Mouse (Mus musculus) CH12.LX (cell line): ENCODE measurements around the gene Dlx6. TPM values are rescaled to one million over a fixed set of nuclear protein-coding genes. Genes with fewer than 3 reads are reported as not detected.

ENCODE experiments used
- DNase-seq: peaks from one replicate; pipeline ENCODE4 v3.0.0-alpha.2; 2013; ENCODE audit errors: extremely low read depth
- H3K27ac ChIP-seq: 2 replicates; pipeline ENCODE4 v1.5.1; 2012; ENCODE audit warnings: low read depth, mild to moderate bottlenecking, control low read depth, moderate library complexity; ENCODE audit not compliant: insufficient read depth
- H3K27me3 ChIP-seq: replicated peaks from 2 replicates; pipeline ENCODE3; 2012; ENCODE audit warnings: inconsistent platforms
- H3K36me3 ChIP-seq, 2 experiments: replicated peaks in 1 of 2; 2 replicates each; pipeline versions ENCODE3 to v1.6.1; 2012; ENCODE audit warnings: inconsistent platforms in 1 of 2, low read length in 1 of 2, mild to moderate bottlenecking in 1 of 2, mixed read lengths in 1 of 2, moderate library complexity in 1 of 2; ENCODE audit not compliant: control insufficient read depth in 1 of 2, insufficient read depth in 1 of 2
- H3K4me1 ChIP-seq, 2 experiments: 2 replicates each; pipeline ENCODE4 v1.6.1; 2012; ENCODE audit warnings: inconsistent platforms in 1 of 2, moderate library complexity in 1 of 2; ENCODE audit not compliant: insufficient read depth in 2 of 2, control insufficient read depth in 1 of 2
- H3K4me2 ChIP-seq: 2 replicates; pipeline ENCODE4 v1.6.1; 2012; ENCODE audit warnings: low read depth, mild to moderate bottlenecking, control low read depth; ENCODE audit not compliant: poor library complexity, insufficient read depth, severe bottlenecking
- H3K4me3 ChIP-seq, 3 experiments: fragments of 150-350 bp in 1 of 3; sonication (generic) in 1 of 3; replicated peaks in 1 of 3; 2 replicates each; pipeline versions ENCODE3 to v1.5.1; 2011 to 2012; ENCODE audit warnings: low read depth in 2 of 3, low read length in 2 of 3, mild to moderate bottlenecking in 2 of 3, moderate library complexity in 2 of 3, control low read depth in 1 of 3, improper control_type of control experiment in 1 of 3, inconsistent platforms in 1 of 3, mixed read lengths in 1 of 3; ENCODE audit not compliant: poor library complexity in 1 of 3
- H3K79me2 ChIP-seq: replicated peaks from 2 replicates; pipeline ENCODE4 v1.6.1; 2012; ENCODE audit warnings: mild to moderate bottlenecking, moderate library complexity; ENCODE audit not compliant: control insufficient read depth, poor library complexity, insufficient read depth, severe bottlenecking; ENCODE audit errors: extremely low read depth
- H3K9ac ChIP-seq: 2 replicates; pipeline ENCODE4 v1.6.1; 2012; ENCODE audit warnings: low read depth, mild to moderate bottlenecking, control low read depth, moderate library complexity; ENCODE audit not compliant: insufficient read depth
- H3K9me3 ChIP-seq: replicated peaks from 2 replicates; pipeline ENCODE3; 2012; ENCODE audit warnings: low read length, inconsistent platforms, mixed read lengths
- BHLHE40 ChIP-seq: IDR thresholded peaks from 2 replicates; pipeline ENCODE4 v1.6.1; 2011; ENCODE audit warnings: mild to moderate bottlenecking, low read depth, low read length, improper control_type of control experiment
- CHD1 ChIP-seq: IDR thresholded peaks from 2 replicates; pipeline ENCODE4 v1.6.1; 2012; ENCODE audit warnings: low read depth, low read length, improper control_type of control experiment, inconsistent platforms
- CHD2 ChIP-seq: IDR thresholded peaks from 2 replicates; pipeline ENCODE4 v1.6.1; 2011; ENCODE audit warnings: low read length, improper control_type of control experiment
- E2F4 ChIP-seq: IDR thresholded peaks from 2 replicates; pipeline ENCODE4 v1.6.1; 2011; ENCODE audit warnings: low read depth, low read length, improper control_type of control experiment; ENCODE audit not compliant: insufficient replicate concordance
- ELF1 ChIP-seq: IDR thresholded peaks from 2 replicates; pipeline ENCODE4 v1.6.1; 2014; ENCODE audit warnings: low read depth, mild to moderate bottlenecking, inconsistent platforms, low read length, improper control_type of control experiment
- EP300 ChIP-seq: IDR thresholded peaks from 2 replicates; pipeline ENCODE4 v1.6.1; 2011; ENCODE audit warnings: low read length, improper control_type of control experiment
- ETS1 ChIP-seq: conservative IDR thresholded peaks from 2 replicates; pipeline ENCODE4 v1.6.1; 2012; ENCODE audit warnings: low read depth, mild to moderate bottlenecking, inconsistent platforms, low read length, improper control_type of control experiment, moderate library complexity
- GABPA ChIP-seq: IDR thresholded peaks from 2 replicates; pipeline ENCODE4 v1.6.1; 2012; ENCODE audit warnings: low read depth, low read length, improper control_type of control experiment, inconsistent platforms; ENCODE audit not compliant: insufficient replicate concordance
- JUND ChIP-seq: conservative IDR thresholded peaks from 2 replicates; pipeline ENCODE4 v1.6.1; 2011; ENCODE audit warnings: low read depth, low read length, improper control_type of control experiment
- KAT2A ChIP-seq: IDR thresholded peaks from 2 replicates; pipeline ENCODE4 v1.6.1; 2012; ENCODE audit warnings: low read length, improper control_type of control experiment, inconsistent platforms; ENCODE audit not compliant: insufficient replicate concordance
- MAFK ChIP-seq: IDR thresholded peaks from 2 replicates; pipeline ENCODE4 v1.6.1; 2011; ENCODE audit warnings: low read length, improper control_type of control experiment; ENCODE audit not compliant: insufficient replicate concordance
- MAX ChIP-seq: IDR thresholded peaks from 2 replicates; pipeline ENCODE4 v1.6.1; 2011; ENCODE audit warnings: low read length, improper control_type of control experiment
- MEF2A ChIP-seq: IDR thresholded peaks from 2 replicates; pipeline ENCODE4 v1.6.1; 2014; ENCODE audit warnings: low read depth, mild to moderate bottlenecking, inconsistent platforms, low read length, improper control_type of control experiment, borderline replicate concordance
- MXI1 ChIP-seq: IDR thresholded peaks from 2 replicates; pipeline ENCODE4 v1.6.1; 2011; ENCODE audit warnings: mild to moderate bottlenecking, low read depth, low read length, improper control_type of control experiment
- MYC ChIP-seq: IDR thresholded peaks from 2 replicates; pipeline ENCODE4 v1.6.1; 2011; ENCODE audit warnings: low read depth, mild to moderate bottlenecking, improper control_type of control experiment, low read length
- NELFE ChIP-seq: IDR thresholded peaks from 2 replicates; pipeline ENCODE4 v1.6.1; 2011; ENCODE audit warnings: low read depth, low read length, improper control_type of control experiment
- POLR2A ChIP-seq: IDR thresholded peaks from 2 replicates; pipeline ENCODE4 v1.6.1; 2011; ENCODE audit warnings: low read depth, mild to moderate bottlenecking, improper control_type of control experiment, low read length
- POLR2AphosphoS2 ChIP-seq: IDR thresholded peaks from 2 replicates; pipeline ENCODE4 v1.6.1; 2011; ENCODE audit warnings: low read depth, low read length, improper control_type of control experiment
- RAD21 ChIP-seq: IDR thresholded peaks from 2 replicates; pipeline ENCODE4 v1.6.1; 2011; ENCODE audit warnings: low read depth, mild to moderate bottlenecking, low read length, improper control_type of control experiment, moderate library complexity
- RCOR1 ChIP-seq: conservative IDR thresholded peaks from 2 replicates; pipeline ENCODE4 v1.6.1; 2012; ENCODE audit warnings: low read depth, mild to moderate bottlenecking, inconsistent platforms, low read length, improper control_type of control experiment
- SIN3A ChIP-seq: IDR thresholded peaks from 2 replicates; pipeline ENCODE4 v1.6.1; 2012; ENCODE audit warnings: low read length, improper control_type of control experiment, inconsistent platforms
- SMC3 ChIP-seq: IDR thresholded peaks from 2 replicates; pipeline ENCODE4 v1.6.1; 2011; ENCODE audit warnings: low read depth, low read length, improper control_type of control experiment
- TCF12 ChIP-seq: IDR thresholded peaks from 2 replicates; pipeline ENCODE4 v1.6.1; 2014; ENCODE audit warnings: low read depth, mild to moderate bottlenecking, inconsistent platforms, low read length, improper control_type of control experiment
- UBTF ChIP-seq: IDR thresholded peaks from 2 replicates; pipeline ENCODE4 v1.6.1; 2012; ENCODE audit warnings: low read depth, mild to moderate bottlenecking, inconsistent platforms, low read length, improper control_type of control experiment, moderate library complexity
- USF1 ChIP-seq: IDR thresholded peaks from 2 replicates; pipeline ENCODE4 v1.6.1; 2014; ENCODE audit warnings: low read depth, mild to moderate bottlenecking, inconsistent platforms, low read length, improper control_type of control experiment
- ZNF384 ChIP-seq: IDR thresholded peaks from 2 replicates; pipeline ENCODE4 v1.6.1; 2012; ENCODE audit warnings: low read depth, low read length, improper control_type of control experiment, inconsistent platforms
- dilution Hi-C: fragments of 300-500 bp; cut with MboI; formaldehyde crosslinking; loops from 2 replicates; pipeline ENCODE4 v1.14.3; 2020; ENCODE audit warnings: low sequenced_read_pairs; ENCODE audit not compliant: extremely low pct_unique_long_range_greater_than_20kb, extremely low pct_ligation_motif_present
- in situ Hi-C: fragments of 300-500 bp; cut with MboI; formaldehyde crosslinking; loops from 3 replicates; pipeline ENCODE4 v1.14.3; 2019; ENCODE audit warnings: low sequenced_read_pairs, low pct_ligation_motif_present, low pct_unique_long_range_greater_than_20kb, mixed read lengths
- polyA plus RNA-seq: library from polyadenylated mRNA; unstranded; fragments of >175 nt; gene quantifications from 2 replicates; pipeline ENCODE4 v1.2.1, GENCODE M21; 2012; ENCODE audit warnings: low read depth; ENCODE audit not compliant: insufficient read length
- total RNA-seq, 2 experiments: library from RNA; depleted of rRNA; stranded (reverse); fragments of 300-350 nt in 1 of 2; fragments of >200 nt in 1 of 2; gene quantifications; 2 replicates each; pipeline ENCODE4 v1.2.3; 2012 to 2014

Dlx6 gene
- total and polyA plus RNA-seq, 3 experiments, result not detected

GRCm38 (mm10) chr6:6869961-6870800 is 7.0 kb downstream of the Dlx6 start:
- H3K27me3 ChIP-seq, result no peaks in the 10 kb centered on the region
- in situ Hi-C loops, result no loop called here
- H3K4me3 ChIP-seq, result no peak overlapping the region
- DNase-seq, result no peak
- H3K36me3 ChIP-seq, result no peaks in the 10 kb centered on the region
- TF ChIP-seq CHD1 (no peak), BHLHE40 (no peak), MEF2A (no peak), MXI1 (no peak), MAX (no peak), ELF1 (no peak), TCF12 (no peak), SMC3 (no peak; the same call in 1 of the 2 replicates), EP300 (no peak), ZNF384 (no peak), GABPA (no peak), CHD2 (no peak), USF1 (no peak), MYC (no peak), RCOR1 (no peak), RAD21 (no peak), ETS1 (no peak)
- H3K9ac ChIP-seq, result no peak overlapping the region
- H3K27ac ChIP-seq, result no peak overlapping the region
- H3K4me1 ChIP-seq, result 0 out of 4 replicates have a peak, but pooled peaks cover 0 to 2% of the 10 kb centered on the region in 2 experiments
- dilution Hi-C loops, result no loop called here
- no peaks in the 10 kb centered on the region for H3K9me3 ChIP-seq
- H3K79me2 ChIP-seq, result no peaks in the 10 kb centered on the region
- no peak overlapping the region for H3K4me2 ChIP-seq

GRCm38 (mm10) chr6:6870876-6871420 is 7.8 kb downstream of the Dlx6 start:
- DNase-seq, result no peak
- no peaks in the 10 kb centered on the region for H3K9me3 ChIP-seq
- H3K27ac ChIP-seq, result no peak overlapping the region
- in situ Hi-C loops, result no loop called here
- H3K79me2 ChIP-seq, result no peaks in the 10 kb centered on the region
- H3K36me3 ChIP-seq, result no peaks in the 10 kb centered on the region
- H3K4me2 ChIP-seq, result no peak overlapping the region
- dilution Hi-C loops, result no loop called here
- no peak overlapping the region for H3K9ac ChIP-seq
- H3K4me3 ChIP-seq, result no peak overlapping the region
- H3K27me3 ChIP-seq, result no peaks in the 10 kb centered on the region
- TF ChIP-seq USF1 (no peak), JUND (no peak), SIN3A (no peak), TCF12 (no peak), KAT2A (no peak), SMC3 (no peak), POLR2AphosphoS2 (no peak), UBTF (no peak), E2F4 (no peak), MAFK (no peak), NELFE (no peak), RAD21 (no peak), POLR2A (no peak), MXI1 (no peak), RCOR1 (no peak), ELF1 (no peak)
- H3K4me1 ChIP-seq, result 0 out of 4 replicates have a peak, but pooled peaks cover 0 to 2% of the 10 kb centered on the region in 2 experiments
